Mouse (Mus musculus): ENCODE measurements at regions not wholly inside any gene's neighbourhood (a gene's known extent, or its start where the extent isn't known, plus 50 kb on each side); places are given as distances from the start of the nearest gene placed in this dataset.

GRCm38 (mm10) chr4:67478081-67478480, 650.7 kb downstream of the Tlr4 start:
- TF ChIP-seq CHD2 (IDR thresholded peaks at IDR 0.05; ENCODE audit: low read depth, low read length) (no peak), HCFC1 (IDR thresholded peaks at IDR 0.05; ENCODE audit: borderline replicate concordance, insufficient read depth, low read length) (no peak), ZNF384 (IDR thresholded peaks at IDR 0.05; ENCODE audit: low read depth, low read length) (no peak), ZC3H11A (IDR thresholded peaks at IDR 0.05; ENCODE audit: borderline replicate concordance, low read depth, low read length) (no peak), MAFK (IDR thresholded peaks at IDR 0.05; ENCODE audit: insufficient read depth, low read depth, low read length) (no peak)

Measured in ES-E14 (cell line).